Comparison of ENCODE assay signal across 9 mouse cellular contexts in the genomic region with DNA sequence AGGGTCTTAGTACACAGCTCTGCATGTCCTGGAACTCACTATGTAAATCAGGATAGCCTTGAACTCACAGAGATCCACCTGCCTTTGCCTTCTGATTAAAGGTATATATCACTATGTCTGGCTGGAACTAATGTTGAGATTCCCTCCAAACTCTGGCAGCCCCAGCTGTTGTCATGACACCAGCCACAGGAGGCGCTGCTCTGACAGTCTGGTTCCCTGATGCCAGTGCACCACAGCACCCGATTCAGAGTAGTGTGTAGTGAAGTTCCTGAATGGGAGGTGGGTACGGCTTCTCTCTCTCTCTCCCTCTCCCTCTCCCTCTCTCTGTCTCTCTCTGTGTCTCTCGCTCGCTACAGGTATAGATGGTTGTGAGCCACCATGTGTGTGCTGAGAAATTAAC. TPM values are rescaled to one million over a fixed set of nuclear protein-coding genes. Genes with fewer than 3 reads are reported as not detected.
DNase-seq lines count a peak whose midpoint lies in the region; ATAC-seq and TF ChIP-seq lines count a peak whose summit lies in the region.
"Had no signal": no experiment of that assay in that cellular context is flagged by ENCODE, and none has a peak within 500 bp of the region (broad histone marks: within the 10 kb centered on the region; RNA-seq: fewer than 3 reads in every experiment).

No protein-coding gene starts in this region.

- 14% methylated on average over 5 of the region's 5 CpGs for WGBS in heart, embryonic 16.5 days
- 24% methylated on average over 5 of the region's 5 CpGs for WGBS in midbrain, embryonic 10.5 days
- 11% methylated on average over 5 of the region's 5 CpGs for WGBS in stomach, postnatal 0 days

- TF ChIP-seq CTCF in cortical plate, adult 2 months (IDR thresholded peaks at IDR 0.05; ENCODE audit: extremely low read depth, insufficient read depth, low read length): peak; percentile 73
- TF ChIP-seq CTCF in stomach, postnatal 0 days (IDR thresholded peaks at IDR 0.05; ENCODE audit: low read depth): peak; percentile 75

- ATAC-seq in heart, embryonic 16.5 days (replicated peaks; ENCODE audit: extremely low read depth, insufficient read depth, low FRiP score): no peak
- peak; percentile 41 for ATAC-seq in stomach, postnatal 0 days (ENCODE audit: low FRiP score, low TSS enrichment)

- H3K27ac ChIP-seq in cortical plate, adult 2 months (ENCODE audit: insufficient read depth, low read length): no peak overlapping the region
- no peak overlapping the region for H3K27ac ChIP-seq in heart, embryonic 16.5 days (ENCODE audit: low read length)
- H3K27ac ChIP-seq in midbrain, embryonic 10.5 days (replicated peaks): no peak overlapping the region
- H3K27ac ChIP-seq in stomach, postnatal 0 days (replicated peaks): no peak overlapping the region

- peaks cover 4% of the 10 kb centered on the region for H3K4me1 ChIP-seq in cortical plate, adult 2 months (ENCODE audit: control insufficient read depth, insufficient read depth, low read length)
- H3K4me1 ChIP-seq in heart, embryonic 16.5 days (ENCODE audit: control insufficient read depth, insufficient read depth, low read length): peaks cover 25% of the 10 kb centered on the region
- peaks cover 32% of the 10 kb centered on the region for H3K4me1 ChIP-seq in midbrain, embryonic 10.5 days
- no peaks in the 10 kb centered on the region for H3K4me1 ChIP-seq in stomach, postnatal 0 days (replicated peaks; ENCODE audit: control insufficient read depth, insufficient read depth)

- no peak overlapping the region for H3K4me3 ChIP-seq in cortical plate, adult 2 months (ENCODE audit: insufficient read depth, low read length)
- H3K4me3 ChIP-seq in heart, embryonic 16.5 days (ENCODE audit: low read length): peak overlapping the region; percentile 12; the same call in 1 of the 2 replicates
- H3K4me3 ChIP-seq in midbrain, embryonic 10.5 days: no peak overlapping the region
- no peak overlapping the region for H3K4me3 ChIP-seq in stomach, postnatal 0 days (ENCODE audit: low read depth, low read length)

- peak overlapping the region; percentile 39 for H3K4me2 ChIP-seq in heart, embryonic 16.5 days (ENCODE audit: low read depth, low read length)
- no peak overlapping the region for H3K4me2 ChIP-seq in stomach, postnatal 0 days (replicated peaks; ENCODE audit: low read depth)

- H3K27me3 ChIP-seq in heart, embryonic 16.5 days (ENCODE audit: control insufficient read depth, insufficient read depth, low read length): no peaks in the 10 kb centered on the region
- H3K27me3 ChIP-seq in midbrain, embryonic 10.5 days (ENCODE audit: low read depth, poor library complexity, severe bottlenecking): peaks cover 19% of the 10 kb centered on the region
- peaks cover 5% of the 10 kb centered on the region; the same call in 1 of the 2 replicates for H3K27me3 ChIP-seq in stomach, postnatal 0 days (ENCODE audit: control insufficient read depth, insufficient read depth, low read length)

- no peaks in the 10 kb centered on the region for H3K9me3 ChIP-seq in heart, embryonic 16.5 days (replicated peaks; ENCODE audit: control insufficient read depth, low read length)
- H3K9me3 ChIP-seq in midbrain, embryonic 10.5 days (replicated peaks): no peaks in the 10 kb centered on the region
- no peaks in the 10 kb centered on the region for H3K9me3 ChIP-seq in stomach, postnatal 0 days (ENCODE audit: control insufficient read depth, low read length)

- TF ChIP-seq POLR2A in cortical plate, adult 2 months (IDR thresholded peaks at IDR 0.05; ENCODE audit: extremely low read depth, insufficient read depth, low read length): no peak

- TF ChIP-seq EP300 in stomach, postnatal 0 days (optimal IDR thresholded peaks at IDR 0.05): no peak

- H3K9ac ChIP-seq in heart, embryonic 16.5 days (ENCODE audit: low read length): no peak overlapping the region
- H3K9ac ChIP-seq in stomach, postnatal 0 days (ENCODE audit: low read length): no peak overlapping the region

- H3K36me3 ChIP-seq in heart, embryonic 16.5 days (ENCODE audit: control insufficient read depth, insufficient read depth): peaks cover 10% of the 10 kb centered on the region; the same call in 1 of the 2 replicates
- H3K36me3 ChIP-seq in midbrain, embryonic 10.5 days: peaks cover 26% of the 10 kb centered on the region
- H3K36me3 ChIP-seq in stomach, postnatal 0 days (ENCODE audit: control insufficient read depth, insufficient read depth, low read length): peaks cover 8% of the 10 kb centered on the region; the same call in 1 of the 2 replicates

- DNase-seq in cerebellum, postnatal 36 days: peak; percentile 21 to 42
- DNase-seq in cerebellum, adult 8-10 months: no peak
- peak; percentile 54 for DNase-seq in CD4-positive helper T cell, adult 2 months (ENCODE audit: low read depth, low spot score)
- peak; percentile 81 to 82 for DNase-seq in layer of hippocampus, postnatal 10 days (ENCODE audit: low spot score in 2 of 2)
- DNase-seq in midbrain, embryonic 10.5 days (ENCODE audit: low spot score): peak; percentile 68
- DNase-seq in stomach, postnatal 0 days (ENCODE audit: low spot score): peak; percentile 70

RNA-seq across cellular contexts. Expression of gene Dnajc5g, which starts 23.7 kb away (rescaled TPM):
- not detected in 2 replicates for polyA plus RNA-seq in cortical plate, adult 2 months (2012; rRNA removed)
- polyA plus RNA-seq in heart, embryonic 16.5 days (2015; fragmentation: Nextera tagmentation; extraction: Ambion mirVana): not detected in 2 replicates
- not detected for total RNA-seq in layer of hippocampus, postnatal 10 days (2021)
- not detected in 2 replicates for polyA plus RNA-seq in midbrain, embryonic 10.5 days (2016; fragmentation: Nextera tagmentation; extraction: Ambion mirVana)
- polyA plus RNA-seq in stomach, postnatal 0 days (2015; fragmentation: Nextera tagmentation; extraction: Ambion mirVana): not detected in 2 replicates
- total RNA-seq: layer of hippocampus, adult 18-20 months had no signal

RNA-seq across cellular contexts. Expression of gene Slc30a3, which starts 25.7 kb away (rescaled TPM):
- 185 and 189 TPM in 2 replicates for polyA plus RNA-seq in cortical plate, adult 2 months (2012; rRNA removed)
- polyA plus RNA-seq in heart, embryonic 16.5 days (2015; fragmentation: Nextera tagmentation; extraction: Ambion mirVana): 0.27 and 0.35 TPM in 2 replicates
- total RNA-seq in layer of hippocampus, postnatal 10 days (2021): 10 to 100 TPM; 41.0 to 47.6 TPM
- polyA plus RNA-seq in midbrain, embryonic 10.5 days (2016; fragmentation: Nextera tagmentation; extraction: Ambion mirVana): 1.5 and 7.1 TPM in 2 replicates
- polyA plus RNA-seq in stomach, postnatal 0 days (2015; fragmentation: Nextera tagmentation; extraction: Ambion mirVana): 0.11 TPM in 1 of 2 replicates, not detected in the other

RNA-seq across cellular contexts. Expression of gene Cad, which starts 27.8 kb away (rescaled TPM):
- 13.4 and 14.1 TPM in 2 replicates for polyA plus RNA-seq in cortical plate, adult 2 months (2012; rRNA removed)
- 14.4 and 18.4 TPM in 2 replicates for polyA plus RNA-seq in heart, embryonic 16.5 days (2015; fragmentation: Nextera tagmentation; extraction: Ambion mirVana)
- total RNA-seq in layer of hippocampus, postnatal 10 days (2021): 10 to 100 TPM; 21.2 to 23.2 TPM
- 52.4 and 53.3 TPM in 2 replicates for polyA plus RNA-seq in midbrain, embryonic 10.5 days (2016; fragmentation: Nextera tagmentation; extraction: Ambion mirVana)
- polyA plus RNA-seq in stomach, postnatal 0 days (2015; fragmentation: Nextera tagmentation; extraction: Ambion mirVana): 4.9 and 6.1 TPM in 2 replicates

RNA-seq across cellular contexts. Expression of gene Slc5a6, which starts 33.6 kb away (rescaled TPM):
- 32.5 and 34.9 TPM in 2 replicates for polyA plus RNA-seq in cortical plate, adult 2 months (2012; rRNA removed)
- 9.4 and 9.5 TPM in 2 replicates for polyA plus RNA-seq in heart, embryonic 16.5 days (2015; fragmentation: Nextera tagmentation; extraction: Ambion mirVana)
- 10 to 100 TPM; 14.2 to 16.6 TPM for total RNA-seq in layer of hippocampus, postnatal 10 days (2021)
- polyA plus RNA-seq in midbrain, embryonic 10.5 days (2016; fragmentation: Nextera tagmentation; extraction: Ambion mirVana): 10.6 and 11.4 TPM in 2 replicates
- 4.2 TPM in 2 replicates for polyA plus RNA-seq in stomach, postnatal 0 days (2015; fragmentation: Nextera tagmentation; extraction: Ambion mirVana)

RNA-seq across cellular contexts. Expression of gene Trim54, which starts 34.2 kb away (rescaled TPM):
- 0.21 TPM in 1 of 2 replicates, not detected in the other for polyA plus RNA-seq in cortical plate, adult 2 months (2012; rRNA removed)
- 8.1 and 11.2 TPM in 2 replicates for polyA plus RNA-seq in heart, embryonic 16.5 days (2015; fragmentation: Nextera tagmentation; extraction: Ambion mirVana)
- total RNA-seq in layer of hippocampus, postnatal 10 days (2021): not detected
- polyA plus RNA-seq in midbrain, embryonic 10.5 days (2016; fragmentation: Nextera tagmentation; extraction: Ambion mirVana): not detected in 2 replicates
- 0.06 TPM in 1 of 2 replicates, not detected in the other for polyA plus RNA-seq in stomach, postnatal 0 days (2015; fragmentation: Nextera tagmentation; extraction: Ambion mirVana)
- total RNA-seq: layer of hippocampus, adult 18-20 months had no signal

Comparison
In these comparisons a context has a peak if more than half of its experiments do, and no peak if none do; other contexts are left out.
1. RNA of gene Slc30a3, which starts 25.7 kb away (polyA plus RNA-seq): 185 to 189 TPM in cortical plate, adult 2 months; 1.5 to 7.1 TPM in midbrain, embryonic 10.5 days, 0.27 to 0.35 TPM in heart, embryonic 16.5 days and 0.11 TPM in stomach, postnatal 0 days; every median in the first group is over 10 times any median in the second.